Comparison of ENCODE assay signal across 15 mouse cellular contexts in genomic region chr6:5015173-5015572, GRCm38 (mm10).
"Had no signal": no experiment of that assay in that cellular context is flagged by ENCODE, and none has a peak within 500 bp of the region (broad histone marks: within the 10 kb centered on the region; RNA-seq: fewer than 3 reads in every experiment).

No protein-coding gene starts in this region.

- H3K27ac ChIP-seq: kidney, postnatal 0 days; layer of hippocampus, adult 2 months; liver, embryonic 13.5 days; midbrain, embryonic 12.5 days had no signal

- H3K4me3 ChIP-seq: layer of hippocampus, adult 2 months; liver, embryonic 13.5 days; midbrain, embryonic 12.5 days; myocyte had no signal

- H3K27me3 ChIP-seq: liver, embryonic 13.5 days; midbrain, embryonic 12.5 days had no signal

- H3K4me2 ChIP-seq: liver, embryonic 13.5 days; midbrain, embryonic 12.5 days had no signal

- H3K9ac ChIP-seq: liver, embryonic 13.5 days; midbrain, embryonic 12.5 days had no signal

- ATAC-seq: midbrain, embryonic 16.5 days had no signal

- DNase-seq: kidney, postnatal 25 days; layer of hippocampus, adult 9-11 months; liver, embryonic 13.5 days; lung, adult 2 months; lung, postnatal 14 days; lung, postnatal 4 days; right cerebral cortex, postnatal 14 days; right cerebral cortex, postnatal 4 days; thymus, adult 18-20 months; thymus, postnatal 36 days had no signal

- H3K36me3 ChIP-seq: liver, embryonic 13.5 days; midbrain, embryonic 12.5 days had no signal

- H3K9me3 ChIP-seq: liver, embryonic 13.5 days; midbrain, embryonic 12.5 days had no signal
